23 mouse cellular contexts compared by ENCODE assay signal in the genomic region with DNA sequence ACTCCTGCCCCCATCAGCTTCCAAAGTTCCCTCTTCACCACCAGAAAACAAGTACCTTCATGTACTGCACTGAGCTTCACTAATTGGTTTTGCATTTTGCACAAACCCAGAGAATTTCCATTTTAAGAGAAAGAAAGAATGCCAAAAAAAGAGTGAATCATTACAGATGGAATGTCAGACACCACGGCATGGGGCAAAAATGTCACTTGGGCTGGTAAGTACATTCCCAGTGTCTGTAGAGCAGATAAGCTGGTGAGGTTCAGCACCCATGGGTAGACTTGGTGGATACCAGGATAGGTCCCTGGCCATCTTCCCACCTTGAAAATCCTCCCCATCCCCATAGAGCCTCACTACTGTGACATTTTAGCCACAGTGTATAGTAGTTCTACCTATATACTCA.
DNase-seq lines count a peak whose midpoint lies in the region; ATAC-seq and TF ChIP-seq lines count a peak whose summit lies in the region.
"Had no signal": no experiment of that assay in that cellular context is flagged by ENCODE, and none has a peak within 500 bp of the region (broad histone marks: within the 10 kb centered on the region; RNA-seq: fewer than 3 reads in every experiment).

No protein-coding gene starts in this region.

- no peaks in the 10 kb centered on the region for H3K9me3 ChIP-seq in heart, embryonic 10.5 days
- H3K9me3 ChIP-seq: embryonic facial prominence, embryonic 13.5 days; embryonic facial prominence, embryonic 15.5 days; forebrain, embryonic 10.5 days; forebrain, embryonic 13.5 days; forebrain, embryonic 15.5 days had no signal

- 77% methylated on average over 1 of the region's 1 CpGs for WGBS in heart, embryonic 10.5 days

- DNase-seq in heart, embryonic 10.5 days (ENCODE audit: low spot score), result peak; percentile 38
- DNase-seq in heart, adult 18-20 months, result no peak
- peak; percentile 51 for DNase-seq in NIH3T3 (ENCODE audit: low read depth)
- DNase-seq in testis, postnatal 14 days (ENCODE audit: low spot score), result no peak
- DNase-seq in urinary bladder, postnatal 10 days (ENCODE audit: low spot score), result no peak
- DNase-seq: adrenal gland, adult 8-10 months; adrenal gland, postnatal 14 days; adrenal gland, postnatal 36 days; cerebellum, adult 11-12 months; cerebellum, adult 2 months; cerebellum, adult 9-10 months; cerebellum, postnatal 10 days; cerebellum, postnatal 36 days; embryo, embryonic 11 days; forebrain, postnatal 0 days had no signal

- peaks cover 11% of the 10 kb centered on the region for H3K4me1 ChIP-seq in heart, embryonic 10.5 days
- H3K4me1 ChIP-seq in embryonic fibroblast, embryonic 13.5 days (ENCODE audit: control insufficient read depth, insufficient read depth, low read length), result peaks cover 4% of the 10 kb centered on the region
- H3K4me1 ChIP-seq: forebrain, embryonic 10.5 days; forebrain, embryonic 13.5 days; forebrain, embryonic 15.5 days had no signal

- TF ChIP-seq POLR2A in embryonic fibroblast, embryonic 13.5 days (IDR thresholded peaks at IDR 0.05; ENCODE audit: low read depth, low read length), result no peak

- ATAC-seq in granulocyte monocyte progenitor cell, adult 5-6 weeks (replicated peaks; ENCODE audit: poor library complexity, severe bottlenecking), result no peak
- ATAC-seq: activated CD4-positive, CD25-positive, alpha-beta regulatory T cell, adult 4 months; forebrain, embryonic 13.5 days; forebrain, embryonic 15.5 days; forebrain, postnatal 0 days had no signal

- H3K4me3 ChIP-seq in heart, embryonic 10.5 days, result no peak overlapping the region
- no peak overlapping the region for H3K4me3 ChIP-seq in embryonic fibroblast, embryonic 13.5 days (ENCODE audit: insufficient read depth, low read length)
- H3K4me3 ChIP-seq: embryonic facial prominence, embryonic 13.5 days; embryonic facial prominence, embryonic 15.5 days; forebrain, embryonic 10.5 days; forebrain, embryonic 13.5 days; forebrain, embryonic 15.5 days had no signal

- H3K36me3 ChIP-seq in heart, embryonic 10.5 days, result no peaks in the 10 kb centered on the region
- H3K36me3 ChIP-seq: embryonic facial prominence, embryonic 13.5 days; embryonic facial prominence, embryonic 15.5 days; forebrain, embryonic 10.5 days; forebrain, embryonic 15.5 days had no signal

- H3K27me3 ChIP-seq in heart, embryonic 10.5 days (ENCODE audit: insufficient read depth, poor library complexity, severe bottlenecking), result no peaks in the 10 kb centered on the region
- H3K27me3 ChIP-seq: embryonic facial prominence, embryonic 13.5 days; embryonic facial prominence, embryonic 15.5 days; forebrain, embryonic 15.5 days had no signal

- no peak for TF ChIP-seq CTCF in embryonic fibroblast, embryonic 13.5 days (IDR thresholded peaks at IDR 0.05; ENCODE audit: borderline replicate concordance, insufficient read depth, low read length)

- H3K27ac ChIP-seq in heart, embryonic 10.5 days, result no peak overlapping the region
- peak overlapping the region; percentile 78 for H3K27ac ChIP-seq in embryonic fibroblast, embryonic 13.5 days (ENCODE audit: insufficient read depth, low read length)
- H3K27ac ChIP-seq: embryonic facial prominence, embryonic 13.5 days; embryonic facial prominence, embryonic 15.5 days; forebrain, embryonic 10.5 days; forebrain, embryonic 13.5 days; forebrain, embryonic 15.5 days had no signal

Comparison
In these comparisons a context has a peak if more than half of its experiments do, and no peak if none do; other contexts are left out.
1. DNase-seq: peak in heart, embryonic 10.5 days (single experiment) and NIH3T3 (single experiment); none in heart, adult 18-20 months (0 of 2), testis, postnatal 14 days (single experiment) and urinary bladder, postnatal 10 days (single experiment).